Mouse (Mus musculus): ENCODE measurements around the gene AW011738.

DNA sequence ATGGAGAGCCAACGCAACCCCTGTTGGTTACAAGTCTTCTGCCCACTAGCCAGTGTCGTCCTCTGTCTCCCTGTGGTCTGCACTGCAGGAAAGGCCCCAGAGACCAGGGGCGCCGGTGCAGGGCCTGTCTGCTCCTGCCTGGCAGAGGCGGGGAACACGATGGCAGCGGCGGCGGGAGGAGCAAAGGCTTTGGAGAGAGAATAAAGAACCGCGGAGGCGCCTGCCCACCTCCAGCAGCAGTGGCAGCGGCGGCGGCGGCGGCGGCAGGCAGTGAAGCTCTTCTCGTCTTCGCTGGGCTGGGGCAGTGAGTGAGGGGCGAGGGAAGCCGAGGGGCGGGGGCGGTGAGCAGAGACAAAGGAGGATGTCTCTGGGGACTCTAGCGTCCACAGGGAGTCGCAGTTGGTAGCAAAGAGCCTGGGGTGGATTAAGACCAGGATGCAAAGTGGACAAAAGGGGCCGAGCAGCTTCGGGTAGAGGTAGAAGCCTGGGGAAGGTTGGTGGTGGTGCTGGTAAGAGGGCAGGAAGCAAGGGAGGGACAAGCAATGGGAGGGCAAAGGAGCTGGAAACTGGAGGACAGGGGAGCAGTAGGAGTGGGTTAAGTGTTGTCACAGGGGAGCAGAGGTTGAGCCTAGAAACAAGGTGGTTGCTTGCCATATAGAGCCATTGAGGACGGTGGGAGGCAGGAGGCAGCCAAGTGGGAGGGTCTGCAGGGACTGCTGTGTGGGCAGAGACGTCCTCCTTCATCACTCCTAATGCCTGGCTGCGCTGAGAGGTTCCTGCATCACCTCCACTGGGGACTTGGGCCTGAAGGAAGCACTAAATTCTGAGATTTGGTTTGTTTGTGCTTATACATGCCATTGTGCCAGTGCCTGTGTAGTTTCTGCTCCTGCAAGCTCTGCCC lies 16.9 kb upstream of the AW011738 start:
- no peak for TF ChIP-seq CTCF (IDR thresholded peaks at IDR 0.05; ENCODE audit: control insufficient read depth, insufficient read depth, insufficient read length)
- TF ChIP-seq MYOG (IDR thresholded peaks at IDR 0.05; ENCODE audit: control insufficient read depth, extremely low read depth, insufficient read length), result no peak
- no peak for TF ChIP-seq MAX (IDR thresholded peaks at IDR 0.05)

Measured in C2C12 (cell line).